Mouse (Mus musculus) skeletal muscle tissue, adult 2 months (tissue): ENCODE measurements around the gene Gm10337.

Experiments
- DNase-seq: peaks from one replicate; pipeline ENCODE4 v3.0.0-alpha.2; 2012; ENCODE audit warnings: low read depth, low spot score

The Gm10337 gene

DNA sequence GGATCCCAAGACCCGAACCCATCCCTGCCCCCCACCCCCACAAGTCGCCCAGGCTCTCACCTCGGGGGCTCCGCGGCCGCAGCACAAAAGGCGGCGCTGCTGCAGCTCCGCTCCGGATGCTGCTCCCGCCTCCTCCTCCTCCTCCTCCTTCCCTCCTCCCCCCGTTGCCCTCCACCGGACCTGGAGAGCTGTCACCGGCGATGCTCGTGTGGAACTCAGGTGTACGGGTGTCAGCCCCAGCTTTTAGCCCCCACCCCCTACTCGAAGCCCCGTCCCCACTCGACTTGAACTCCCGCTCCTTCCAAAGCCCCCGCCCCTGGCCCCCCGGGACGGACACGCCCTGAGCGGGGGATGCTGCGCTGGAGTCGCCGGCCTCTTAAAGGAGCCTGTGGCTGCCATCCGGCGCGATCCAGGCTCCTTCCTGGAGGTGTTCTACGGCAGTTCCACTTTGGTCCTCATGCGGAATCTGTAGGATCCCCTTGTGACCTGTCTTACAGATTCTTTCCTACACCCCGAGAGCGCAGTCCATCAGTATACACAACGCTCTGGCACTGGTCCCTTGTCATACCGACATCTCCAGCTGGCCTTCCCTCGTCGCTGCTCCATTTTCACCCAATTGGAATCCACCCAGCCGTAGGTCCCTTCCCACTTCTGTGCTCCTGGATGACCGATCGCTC, 13.3 kb downstream of the Gm10337 start, which contains the start of gene Map3k12:
Map3k12 (minus strand) TSS at position 337 of the 677 bp plus-strand sequence.
- DNase-seq: peak; percentile 57

GRCm38 (mm10) chr15:102517631-102517975, 14.1 kb downstream of the Gm10337 start:
- DNase-seq: no peak

DNA sequence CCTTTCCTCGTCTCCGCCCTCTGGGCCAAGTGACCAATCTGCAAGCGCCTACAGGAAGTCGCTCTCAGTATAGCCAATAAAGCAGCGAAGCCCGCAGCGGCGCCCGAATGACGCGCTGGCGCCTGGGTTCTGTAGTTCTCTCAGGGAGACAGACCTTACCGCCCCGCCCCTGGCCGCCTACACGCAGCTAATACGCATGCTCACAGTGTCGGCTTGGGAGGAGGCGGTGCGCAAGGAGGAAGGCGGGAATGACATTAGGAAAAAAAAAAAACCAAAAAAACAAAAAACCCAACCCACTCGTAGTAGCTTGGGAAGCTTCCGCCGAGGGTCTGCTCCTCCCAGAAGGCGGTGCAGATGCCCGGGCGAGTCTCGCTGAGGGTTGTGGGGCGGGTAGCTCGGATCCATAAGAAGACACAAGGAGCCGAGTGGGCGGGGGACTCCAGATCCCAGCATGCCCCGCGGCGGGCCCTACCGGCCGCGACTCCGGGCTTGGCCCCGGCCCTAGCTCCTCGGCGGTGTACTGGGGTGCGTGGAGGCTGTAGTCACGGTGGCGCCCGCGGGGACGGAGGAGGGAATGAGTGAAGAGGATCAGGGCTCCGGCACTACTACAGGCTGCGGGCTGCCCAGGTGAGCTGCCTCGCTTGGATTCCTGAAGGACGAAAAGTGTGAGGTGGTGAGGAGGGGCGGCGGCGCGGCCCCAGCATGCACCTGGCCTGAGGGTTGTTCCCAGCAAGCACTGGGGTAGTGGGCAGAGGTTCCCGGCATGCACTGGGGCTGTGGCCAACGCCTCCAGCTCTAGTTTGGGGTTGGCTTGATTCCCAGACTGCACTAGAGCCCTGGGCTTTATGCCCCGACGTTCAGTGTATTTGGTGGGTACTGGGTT, 14.7 kb downstream of the Gm10337 start, which contains the start of gene Tarbp2:
Tarbp2 (plus strand) TSS at position 217 of the 883 bp plus-strand sequence.
- peak; percentile 99 for DNase-seq

DNA sequence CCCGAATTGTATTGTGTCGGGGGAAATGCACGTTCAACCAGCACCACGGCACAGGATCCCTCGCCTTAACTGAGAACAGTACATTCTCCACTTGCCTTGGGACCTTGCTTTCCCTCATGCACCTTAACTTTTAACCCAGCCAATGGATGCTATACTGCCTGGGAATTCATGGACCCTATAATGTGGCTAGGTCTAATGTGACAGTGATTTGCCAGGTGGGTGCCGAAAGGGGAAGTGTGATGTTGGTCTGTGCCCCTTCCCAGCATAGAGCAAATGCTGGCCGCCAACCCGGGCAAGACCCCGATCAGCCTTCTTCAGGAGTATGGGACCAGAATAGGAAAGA, 15.3 kb downstream of the Gm10337 start:
- DNase-seq: no peak

- DNase-seq: no peak
Measured at GRCm38 (mm10) chr15:102519211-102520141, 16.0 kb downstream of the Gm10337 start.

GRCm38 (mm10) chr15:102520416-102520815, 16.9 kb downstream of the Gm10337 start:
- DNase-seq: no peak

DNA sequence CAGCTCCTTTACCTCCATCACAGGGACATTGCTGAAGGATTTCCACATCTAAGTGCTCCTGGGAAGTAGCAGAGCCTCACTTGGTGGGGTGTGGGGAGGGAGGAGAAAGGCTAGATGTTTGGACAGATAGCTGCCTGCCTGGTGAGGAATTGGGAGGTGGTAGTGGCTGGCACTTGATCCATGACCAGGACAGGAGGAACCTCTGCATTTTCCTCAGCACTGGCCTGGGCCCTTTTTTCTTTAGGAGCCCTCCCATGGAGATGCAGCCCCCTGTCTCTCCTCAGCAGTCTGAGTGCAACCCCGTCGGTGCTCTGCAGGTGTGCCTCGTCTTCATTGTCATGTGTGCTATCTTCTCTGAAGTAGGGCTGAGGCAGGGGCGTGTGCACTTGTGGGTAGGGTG, 18.0 kb downstream of the Gm10337 start:
- DNase-seq: no peak

GRCm38 (mm10) chr15:102524892-102525485, 21.5 kb downstream of the Gm10337 start, which contains the start of gene Npff:
TSS of gene Npff (minus strand) at chr15:102524942.
- peak; percentile 54 for DNase-seq

GRCm38 (mm10) chr15:102526111-102527002, 22.8 kb downstream of the Gm10337 start:
- no peak for DNase-seq

DNA sequence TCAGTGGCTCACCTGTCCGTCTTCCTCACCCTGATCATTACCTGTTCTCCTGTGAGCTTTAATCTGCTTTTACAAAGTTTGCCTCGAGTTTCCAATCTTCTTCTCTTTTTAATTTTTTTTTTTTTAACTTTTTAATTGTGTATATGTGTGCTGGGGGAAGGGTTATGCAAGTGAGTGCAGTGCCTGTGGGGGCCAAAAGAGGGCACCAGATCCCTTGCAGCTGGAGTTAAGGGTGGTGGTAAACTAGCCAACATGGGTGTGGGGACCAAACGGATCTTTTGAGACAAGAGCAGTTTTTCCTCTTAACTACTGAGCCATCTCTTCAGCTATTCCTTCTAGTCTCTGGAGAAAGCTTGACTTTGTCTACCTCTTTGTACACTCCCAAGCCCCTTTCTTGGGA, 24.4 kb downstream of the Gm10337 start:
- no peak for DNase-seq

- DNase-seq: no peak
Measured at GRCm38 (mm10) chr15:102528396-102528795, 24.9 kb downstream of the Gm10337 start.

DNA sequence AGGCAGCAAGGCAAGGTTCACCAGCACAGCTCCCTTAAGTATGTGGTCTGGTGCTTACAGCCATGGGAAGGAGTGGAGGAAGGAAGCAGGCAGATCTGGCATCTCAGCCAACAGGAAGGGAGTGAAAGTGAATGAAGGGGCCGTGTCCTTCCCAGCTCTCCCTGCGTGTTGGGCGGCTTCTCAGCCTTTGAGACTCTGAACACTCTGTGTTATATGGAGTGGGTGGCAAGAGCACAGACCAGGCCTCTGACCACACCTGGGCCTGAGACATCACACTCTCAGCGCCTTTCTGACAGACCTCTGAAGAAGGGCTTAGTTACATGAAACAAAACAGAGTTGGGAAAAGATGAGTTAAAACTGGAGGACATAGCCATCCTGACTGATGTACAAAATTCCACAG, 27.0 kb downstream of the Gm10337 start:
- DNase-seq: no peak

- DNase-seq: no peak
Measured at GRCm38 (mm10) chr15:102531586-102531985, 28.1 kb downstream of the Gm10337 start.

DNA sequence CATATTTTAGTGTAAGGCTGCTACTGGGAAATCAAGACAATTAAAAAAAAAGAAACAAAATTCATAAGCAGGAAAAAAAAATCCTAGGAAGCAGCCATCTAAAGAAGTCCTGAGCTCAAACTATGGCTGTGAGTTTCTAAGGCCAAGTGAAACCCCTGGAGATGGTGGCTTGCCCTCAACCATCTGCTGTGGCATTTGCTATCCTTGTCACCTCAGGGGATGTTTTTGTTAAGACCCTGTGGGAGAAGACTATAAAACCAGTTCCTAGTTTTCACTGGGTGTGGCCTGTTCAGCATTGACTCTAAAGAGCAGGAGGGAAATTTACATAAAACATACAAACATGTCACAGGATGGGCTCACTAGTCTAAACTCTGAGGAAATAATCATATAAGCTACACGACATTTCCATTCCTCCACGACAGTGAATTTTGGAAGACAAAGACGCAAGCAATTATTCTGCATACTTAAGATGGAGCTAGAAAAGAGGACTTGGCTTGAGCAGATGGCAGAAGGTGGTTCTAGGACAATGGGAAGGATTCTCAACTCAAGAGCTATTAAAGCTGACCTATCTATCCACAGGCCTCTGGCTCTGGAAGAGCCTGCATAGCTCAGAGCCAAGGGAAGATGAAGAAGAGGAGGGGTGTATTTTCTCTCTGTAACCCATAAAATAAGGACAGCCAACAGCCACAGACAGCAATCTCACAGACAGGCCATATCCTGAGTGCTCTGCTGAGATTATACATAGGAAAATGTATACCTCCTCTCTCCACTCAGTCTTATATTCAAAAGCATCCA, 28.8 kb downstream of the Gm10337 start:
- no peak for DNase-seq

DNA sequence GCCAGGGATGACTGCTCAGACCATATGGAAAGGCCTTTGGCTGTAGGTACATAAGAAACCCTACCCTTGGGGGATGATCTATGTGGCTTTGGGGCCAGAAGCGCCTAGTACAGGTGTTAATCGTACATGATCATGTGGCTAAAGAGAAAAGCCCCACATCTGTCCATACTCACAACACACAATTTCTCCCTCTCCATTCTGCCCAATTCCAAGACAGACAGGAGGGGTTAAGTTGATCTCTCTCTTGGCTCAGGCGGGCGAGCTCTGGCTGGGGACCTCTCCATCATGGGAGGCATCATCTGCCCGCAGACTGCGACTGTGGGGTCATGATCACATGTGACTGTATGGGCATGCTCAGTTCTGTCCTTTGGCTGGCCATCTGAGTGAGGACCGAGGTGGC, 30.4 kb downstream of the Gm10337 start:
- no peak for DNase-seq

DNA sequence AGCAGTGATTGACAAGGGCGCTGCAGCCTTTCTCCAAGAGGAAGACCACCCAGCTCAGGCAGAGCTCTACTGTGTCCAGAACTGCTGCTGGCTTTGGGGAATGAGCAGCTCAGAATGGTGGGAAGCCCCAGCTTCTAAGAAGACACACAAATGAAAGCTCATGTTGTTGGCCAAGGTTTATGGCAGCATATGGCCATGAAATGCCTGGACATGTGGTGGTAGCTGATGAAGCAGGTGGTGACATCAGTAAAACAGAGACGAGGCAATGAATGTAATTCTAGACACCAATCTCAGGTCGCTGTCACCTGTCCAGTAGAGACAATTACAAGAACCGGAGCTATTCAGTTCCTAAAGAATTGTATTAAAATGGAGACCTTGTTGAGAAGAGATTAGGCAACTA, 41.3 kb downstream of the Gm10337 start:
- no peak for DNase-seq

GRCm38 (mm10) chr15:102546246-102546645, 42.7 kb downstream of the Gm10337 start:
- no peak for DNase-seq

DNA sequence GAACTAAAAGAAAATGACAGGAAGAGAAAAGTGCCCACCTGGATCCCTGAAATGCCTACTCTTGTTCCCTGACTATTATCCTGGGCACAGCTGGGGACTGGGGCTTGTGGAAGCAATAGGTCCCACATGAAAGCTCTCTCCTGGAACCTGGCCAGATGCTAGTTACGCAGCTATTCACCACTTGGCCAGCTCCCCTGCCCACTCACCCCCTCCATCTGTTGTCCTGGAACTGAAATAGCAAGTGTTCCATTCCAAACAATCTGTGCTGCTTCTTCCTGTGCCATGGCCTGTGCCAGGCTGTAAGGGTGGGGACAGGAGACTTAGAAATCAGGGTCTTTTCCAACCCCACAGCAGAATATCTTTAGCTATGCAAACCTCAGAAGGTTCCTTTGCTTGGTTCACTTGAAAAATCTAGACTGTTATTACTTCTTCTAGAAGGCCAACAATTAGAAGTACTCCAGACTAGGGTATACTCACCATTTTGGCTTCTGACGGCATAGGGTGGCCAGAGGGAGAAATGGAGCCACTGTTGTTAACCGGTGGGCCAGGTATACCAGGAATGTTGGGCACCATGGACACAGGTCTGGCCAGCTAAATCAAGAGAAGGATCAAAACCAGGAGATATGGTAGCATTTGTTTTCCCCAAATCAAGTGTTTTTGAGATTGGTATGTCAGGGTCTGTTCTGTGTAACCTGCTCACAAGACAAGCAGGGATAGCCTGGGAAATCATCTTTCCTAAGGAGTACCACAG, 43.3 kb downstream of the Gm10337 start:
- peak; percentile 48 for DNase-seq

GRCm38 (mm10) chr15:102547478-102547877, 44.0 kb downstream of the Gm10337 start:
- DNase-seq: no peak
